Mouse (Mus musculus) heart, adult 18-20 months (tissue): ENCODE results near the gene Mbtd1. TPM values are rescaled to one million over a fixed set of nuclear protein-coding genes. Genes with fewer than 3 reads are reported as not detected.

Experiments used
- DNase-seq, 2 experiments: peaks; one replicate each; pipeline ENCODE4 v3.0.0; 2021 to 2022; ENCODE audit warnings: mixed read lengths in 1 of 2
- total RNA-seq, 2 experiments: library from RNA; stranded (reverse); gene quantifications; 2 replicates each; pipeline ENCODE4 v1.2.3; 2021

The Mbtd1 gene
- total RNA-seq, 2 experiments from 2014 or later, result 10.6 to 11.9 TPM

- DNase-seq, result peak; percentile 72 to 82
These were observed 102.1 kb downstream of the Mbtd1 start for GRCm38 (mm10) chr11:93987625-93988327.

- peak; percentile 59 to 73 for DNase-seq
These were observed 102.8 kb downstream of the Mbtd1 start for GRCm38 (mm10) chr11:93988328-93989062.

- DNase-seq, result peak in 1 of 2 experiments; percentile 8
These were observed 108.9 kb downstream of the Mbtd1 start for GRCm38 (mm10) chr11:93994531-93994930.

GRCm38 (mm10) chr11:93995111-93995719 is 109.6 kb downstream of the Mbtd1 start:
- peak; percentile 93 to 97 for DNase-seq

DNA sequence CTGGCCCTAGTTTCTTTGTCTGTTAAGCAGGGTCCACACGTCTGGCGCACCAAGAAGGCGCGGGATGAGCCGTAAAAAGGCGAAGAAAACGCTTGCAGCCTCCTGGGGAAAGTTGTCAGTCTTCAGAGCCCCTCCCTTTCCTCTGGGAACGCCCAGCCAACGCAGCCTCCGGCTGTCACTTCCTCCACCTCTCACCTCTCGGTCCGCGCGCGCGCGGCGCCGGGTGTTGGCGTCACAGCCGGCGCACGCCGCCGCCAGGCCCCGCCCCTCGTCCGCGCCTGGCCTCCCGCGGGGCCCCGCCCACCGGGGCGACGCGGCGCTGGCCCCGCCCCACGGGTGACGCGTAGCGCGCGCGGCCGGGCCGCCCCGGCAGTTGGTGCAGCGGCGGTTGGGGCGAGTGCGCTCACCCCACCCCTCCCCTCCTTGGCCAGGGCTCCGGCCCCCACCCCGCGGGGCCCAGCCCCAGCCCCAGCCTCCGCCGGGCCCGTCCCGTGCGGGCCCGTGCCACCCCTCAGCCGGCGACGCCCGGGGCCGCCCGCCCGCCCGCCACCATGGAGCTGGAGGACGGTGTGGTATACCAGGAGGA is 110.2 kb downstream of the Mbtd1 start, which contains the start of gene Spag9:
Gene Spag9 (plus strand): TSS at position 372 of the 586 bp plus-strand sequence.
- DNase-seq, result peak; percentile 93 to 97

Other genes starting within 250 kb of the Mbtd1 start
- gene Utp18, start 86 bp upstream of the Mbtd1 start, total RNA-seq, result 10 to 100 TPM in 1 of 2 experiments, 1 to 10 TPM in 1; 9.4 to 10.5 TPM
- 1,000 to 10,000 TPM; 1,028 to 1,153 TPM for gene Nme2, start 70.4 kb downstream of the Mbtd1 start, total RNA-seq
- gene Gm20390, start 82.4 kb downstream of the Mbtd1 start, total RNA-seq, result 10 to 100 TPM in 1 of 2 experiments, 1 to 10 TPM in 1; 8.9 to 27.6 TPM
- 10 to 100 TPM; 13.4 to 15.6 TPM for gene Nme1, start 82.7 kb downstream of the Mbtd1 start, total RNA-seq
- 100 to 1,000 TPM; 137 to 139 TPM for gene Spag9, start 110.2 kb downstream of the Mbtd1 start, total RNA-seq